Mouse (Mus musculus) ovary, postnatal 36 days (tissue): ENCODE data around the gene Car12.

Source experiments
- DNase-seq: peaks from one replicate; pipeline ENCODE4 v3.0.0; 2022; ENCODE audit warnings: low spot score, mixed read lengths

The Car12 gene

DNA sequence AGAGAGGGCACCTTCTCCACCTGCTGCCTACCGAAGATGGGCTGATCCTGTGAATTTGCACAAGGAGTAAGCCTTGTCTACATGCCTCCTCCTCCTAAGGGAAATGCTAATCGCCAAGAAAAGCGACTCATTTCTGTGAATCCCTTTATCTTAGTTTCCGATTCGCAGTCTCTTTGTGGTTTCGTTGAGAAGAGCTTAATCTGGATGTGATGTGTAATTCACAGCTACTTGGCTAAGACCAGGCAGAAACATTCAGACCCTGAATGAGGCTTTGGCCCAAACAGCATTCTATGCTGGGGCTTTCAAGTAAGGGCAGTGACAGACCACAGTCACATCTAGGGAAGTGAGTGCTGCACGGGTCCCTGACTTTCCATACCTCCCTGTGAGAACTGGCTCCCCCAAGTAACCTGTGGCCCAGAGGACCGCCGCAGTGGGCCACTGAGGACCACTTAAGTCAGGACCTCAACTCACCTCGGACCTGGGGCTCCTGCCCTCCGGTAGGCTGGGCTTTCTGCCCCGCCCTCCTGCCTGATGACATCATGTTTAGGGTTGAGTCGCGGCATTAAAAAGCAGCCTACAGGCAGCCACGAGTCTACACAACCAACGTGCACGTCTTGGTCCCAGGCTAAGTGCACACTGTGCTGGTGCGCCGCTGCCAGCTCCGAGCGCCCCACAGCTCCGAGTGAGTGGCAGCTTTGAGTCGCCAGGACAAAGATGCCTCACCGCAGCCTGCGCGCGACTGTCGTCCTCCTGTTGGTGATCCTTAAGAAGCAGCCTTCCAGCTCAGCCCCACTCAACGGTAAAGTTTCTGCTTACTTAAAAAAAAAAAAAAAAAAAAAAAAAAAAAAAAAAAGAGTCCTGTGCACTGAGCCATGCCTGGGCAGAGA, at the start of gene Car12:
Gene Car12 (plus strand): TSS at position 552 of the 887 bp plus-strand sequence.
- peak; percentile 20 for DNase-seq

- no peak for DNase-seq
Measured at GRCm38 (mm10) chr9:66663764-66664163, 49.7 kb upstream of the Car12 start.

DNA sequence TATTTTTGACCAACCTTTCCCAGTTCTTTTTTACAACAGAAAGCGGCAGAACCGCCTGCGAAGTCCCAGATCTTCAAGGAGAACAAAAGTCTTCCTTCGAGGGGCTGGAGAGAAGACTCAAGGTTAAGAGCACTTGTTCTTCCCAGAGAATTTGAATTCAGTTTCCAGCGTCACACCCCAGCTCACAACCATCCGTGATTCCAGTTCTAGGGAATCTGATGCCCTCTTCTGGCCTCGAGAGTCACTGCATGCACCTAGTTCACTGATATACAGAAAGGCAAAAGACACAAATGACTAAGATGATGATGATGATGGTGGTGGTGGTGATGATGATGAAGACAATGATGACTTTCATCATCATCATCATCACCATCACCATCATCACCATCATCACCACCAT, 48.9 kb upstream of the Car12 start:
- no peak for DNase-seq

DNA sequence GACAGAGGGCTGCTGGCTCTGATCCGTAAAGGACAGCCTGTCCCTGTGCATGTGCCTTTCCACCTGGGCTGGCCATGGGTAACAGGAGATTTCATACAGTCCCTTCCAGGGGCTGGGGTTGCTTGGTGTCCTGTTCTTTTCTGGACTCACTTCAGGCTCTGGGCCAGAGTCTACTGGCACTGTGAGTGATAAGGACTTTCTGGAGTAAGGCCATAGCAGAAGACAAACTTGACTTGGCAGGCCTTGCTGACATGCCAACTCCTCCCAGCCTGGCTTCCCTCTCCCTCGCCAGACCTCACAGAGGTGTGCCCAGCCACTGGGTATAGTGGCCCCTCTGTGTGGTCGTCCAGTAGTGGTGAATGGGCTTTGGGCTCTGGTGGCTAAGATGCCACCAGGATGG, 47.3 kb upstream of the Car12 start:
- peak; percentile 43 for DNase-seq

GRCm38 (mm10) chr9:66667046-66667445, 46.4 kb upstream of the Car12 start:
- DNase-seq, result no peak

DNA sequence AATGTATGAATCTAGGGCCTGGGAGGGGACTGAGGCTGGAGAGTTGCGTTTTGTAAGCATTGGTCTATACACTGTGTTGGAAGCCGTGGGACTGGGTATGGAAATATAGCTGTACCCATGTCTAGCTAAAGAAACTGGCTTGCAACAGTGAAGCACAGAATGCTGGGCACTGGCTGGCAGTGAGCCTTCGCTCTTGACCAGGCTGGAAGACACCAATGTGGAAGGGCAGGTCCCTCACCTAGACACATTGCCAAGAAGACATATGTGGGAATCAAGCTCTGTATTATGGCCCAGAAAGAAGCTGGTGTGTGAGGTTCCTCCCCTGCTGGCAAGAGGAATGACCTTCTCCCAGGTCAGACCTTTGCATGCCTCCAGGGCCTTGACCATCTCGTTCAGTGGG, 45.6 kb upstream of the Car12 start:
- DNase-seq, result no peak

DNA sequence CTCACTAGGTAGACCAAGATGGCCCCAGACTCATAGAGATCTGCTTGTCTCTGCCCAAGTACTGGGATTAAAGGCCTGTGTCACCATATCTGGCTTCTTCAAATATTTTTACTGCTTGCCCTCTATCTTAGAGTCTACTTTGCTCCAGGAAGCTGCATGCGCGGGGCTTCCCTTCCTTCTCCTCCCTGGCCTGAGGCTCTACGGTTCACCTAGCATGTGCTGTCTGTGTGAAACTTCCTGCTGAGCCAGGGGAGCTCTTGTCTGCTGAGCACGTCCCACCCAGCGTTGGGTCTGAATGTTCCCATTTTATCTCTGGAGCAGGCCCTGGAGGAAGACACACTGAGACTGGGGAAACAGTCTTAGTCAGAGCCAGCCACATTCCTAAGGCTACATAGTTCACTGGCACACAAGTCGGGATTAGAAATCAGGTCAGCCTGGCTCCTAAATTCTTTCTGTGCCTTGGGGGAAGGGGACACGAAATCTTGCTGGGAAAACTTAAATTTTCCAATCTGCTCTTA, 43.9 kb upstream of the Car12 start:
- DNase-seq, result no peak

- DNase-seq, result no peak
Measured at GRCm38 (mm10) chr9:66673771-66674170, 39.7 kb upstream of the Car12 start.

- no peak for DNase-seq
Measured at GRCm38 (mm10) chr9:66675566-66675965, 37.9 kb upstream of the Car12 start.

GRCm38 (mm10) chr9:66680102-66680501, 33.4 kb upstream of the Car12 start:
- no peak for DNase-seq

DNA sequence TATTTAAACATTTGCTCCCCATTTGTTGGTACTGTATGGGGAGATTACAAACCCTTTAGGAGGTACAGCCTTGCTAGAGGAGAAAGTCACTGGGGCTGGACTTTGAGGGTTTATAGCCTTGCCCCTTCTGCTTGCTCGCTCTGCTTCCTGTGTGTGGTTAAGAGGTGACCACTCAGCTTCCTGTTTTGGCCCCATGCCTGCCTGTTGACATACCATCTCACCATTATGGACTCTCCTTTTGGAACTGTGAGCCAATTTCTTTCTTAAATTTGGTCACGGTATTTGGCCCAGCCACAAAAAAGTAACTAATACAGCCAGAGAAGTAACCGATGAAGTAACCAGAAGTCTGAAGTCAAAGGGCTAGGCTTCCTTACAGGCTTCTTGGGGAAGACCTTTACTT, 30.7 kb upstream of the Car12 start:
- no peak for DNase-seq

DNA sequence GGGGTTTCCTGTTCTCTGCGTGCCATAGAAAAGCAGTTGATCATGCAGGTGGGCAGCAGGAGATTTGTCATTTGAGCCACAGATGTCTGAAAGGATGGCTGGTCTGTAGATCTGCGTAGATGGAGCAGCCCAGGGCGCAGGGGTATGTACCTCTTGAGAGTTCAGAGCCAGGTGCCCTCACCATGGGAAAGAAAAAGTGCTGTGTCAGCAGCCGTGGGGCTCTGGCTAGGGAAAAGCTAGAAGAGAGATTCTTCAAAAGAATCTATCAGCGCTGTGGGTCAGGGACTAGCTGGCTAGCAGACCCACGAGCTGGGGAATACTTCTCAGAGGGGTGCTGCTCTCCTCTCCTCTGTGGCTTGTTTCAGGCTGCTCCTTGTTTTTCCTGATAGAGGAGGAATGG, 27.8 kb upstream of the Car12 start:
- DNase-seq, result no peak

DNA sequence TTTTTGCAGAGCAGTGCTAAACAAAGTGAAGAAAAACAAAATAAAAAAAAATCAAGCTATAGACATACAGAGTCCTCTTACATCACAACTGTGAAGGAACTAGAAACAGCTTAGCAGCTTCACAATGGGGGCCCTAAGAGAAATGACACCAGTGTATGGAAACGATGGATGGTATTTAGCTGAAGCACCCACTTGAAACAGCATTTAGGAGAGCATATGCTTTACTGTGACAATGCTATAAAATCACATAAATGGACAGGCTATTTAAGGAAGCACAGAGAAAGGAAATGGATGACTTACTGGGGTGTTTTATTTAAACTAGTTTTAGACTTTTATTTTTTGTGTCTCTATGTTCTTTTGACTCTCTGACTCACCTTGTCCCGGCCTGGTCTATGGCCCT, 25.8 kb upstream of the Car12 start:
- no peak for DNase-seq

GRCm38 (mm10) chr9:66691683-66692305, 21.7 kb upstream of the Car12 start:
- DNase-seq, result no peak

DNA sequence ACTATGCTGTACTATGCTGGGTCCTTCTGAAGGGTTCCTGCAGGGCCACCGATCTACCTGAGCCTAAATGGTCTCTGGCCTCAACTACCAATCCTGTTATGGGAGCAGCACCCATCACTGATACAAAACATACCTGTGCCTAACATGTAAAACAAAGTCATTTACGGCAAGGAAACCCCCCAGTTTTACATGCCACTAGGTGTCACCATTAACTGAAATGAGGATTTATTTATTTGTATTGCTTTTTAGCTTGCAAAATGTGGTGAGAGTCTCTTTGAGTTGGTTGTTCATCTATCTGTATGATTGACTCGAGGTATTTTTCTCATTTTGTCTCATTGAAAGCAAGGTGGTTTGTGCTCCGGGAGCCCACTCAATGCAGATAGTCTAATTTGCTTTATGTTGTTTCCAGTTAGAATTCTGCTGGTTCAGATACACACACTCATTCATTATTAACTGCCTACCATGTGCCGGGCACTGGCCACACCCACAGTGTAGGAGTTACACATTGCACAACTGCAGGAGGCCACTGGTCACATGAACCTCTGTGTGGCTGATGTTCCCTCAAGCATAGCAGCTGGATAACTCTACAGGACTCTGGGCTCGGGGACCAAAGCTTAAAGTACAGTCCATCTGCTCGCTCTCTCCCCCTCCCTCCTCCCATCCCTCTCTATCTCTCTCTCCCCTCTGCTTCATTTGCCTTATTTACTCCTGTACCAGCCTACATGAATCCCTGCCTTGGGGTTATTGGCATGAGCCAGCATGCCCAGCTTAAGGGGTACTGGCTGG, 15.9 kb upstream of the Car12 start:
- no peak for DNase-seq

- DNase-seq, result no peak
Measured at GRCm38 (mm10) chr9:66699748-66700147, 13.7 kb upstream of the Car12 start.

GRCm38 (mm10) chr9:66703002-66703401, 10.5 kb upstream of the Car12 start:
- DNase-seq, result no peak

- DNase-seq, result no peak
Measured at GRCm38 (mm10) chr9:66705354-66705753, 8.1 kb upstream of the Car12 start.

DNA sequence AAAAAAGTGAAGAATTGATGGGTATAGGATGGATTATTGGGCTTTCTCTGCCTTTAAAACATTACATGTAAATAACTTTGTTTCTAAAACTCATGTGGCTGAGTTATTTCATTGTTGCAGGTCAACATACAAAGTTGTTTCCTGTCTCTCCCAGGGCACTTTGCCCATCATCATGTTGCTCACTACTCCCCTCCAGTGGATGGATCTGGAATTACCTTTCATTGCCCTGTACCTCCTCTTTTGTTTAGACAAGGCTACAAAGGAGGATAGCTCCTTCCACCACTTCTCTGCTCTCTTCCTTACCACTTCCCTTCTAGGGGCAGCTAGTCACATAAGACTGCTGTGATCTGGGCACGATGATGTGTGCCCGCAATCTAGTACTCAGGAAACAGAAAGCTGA, 7.7 kb upstream of the Car12 start:
- DNase-seq, result peak; percentile 55

- no peak for DNase-seq
Measured at GRCm38 (mm10) chr9:66708054-66708772, 5.3 kb upstream of the Car12 start.

DNA sequence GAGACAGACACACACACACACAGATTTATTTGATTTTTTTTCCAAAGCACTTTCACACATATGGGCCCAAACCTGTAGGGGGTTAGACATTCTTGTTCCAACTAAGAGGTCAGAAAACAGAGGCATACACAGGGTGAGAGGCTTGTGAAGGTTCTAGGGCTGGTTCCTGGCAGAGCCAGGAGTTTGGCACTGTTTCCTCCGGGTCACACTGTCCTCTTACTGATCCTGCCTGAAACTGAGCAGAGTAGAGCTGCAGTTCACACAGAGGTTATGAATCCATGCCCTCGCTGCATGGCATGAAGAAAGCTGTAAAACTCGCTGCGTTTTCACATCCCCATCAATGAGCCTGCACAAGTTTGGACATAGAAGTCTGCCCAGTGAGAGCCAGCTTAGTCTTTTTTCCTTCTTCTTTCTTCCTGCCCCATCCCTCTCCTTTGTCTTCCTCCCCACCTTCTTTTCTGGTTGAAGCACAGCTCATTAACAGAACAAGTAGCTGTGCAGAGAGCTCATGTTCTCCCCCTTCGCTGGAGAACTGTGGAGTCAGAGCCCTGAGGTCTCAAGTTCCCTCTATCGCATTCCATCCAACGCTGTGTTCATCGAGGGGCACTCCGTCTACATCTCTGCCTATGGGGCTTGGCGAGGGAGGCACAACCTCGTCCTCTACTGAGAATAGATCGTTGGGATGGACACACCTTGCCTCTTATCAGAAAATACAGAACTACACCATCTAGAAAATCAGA, 4.5 kb upstream of the Car12 start:
- peak; percentile 46 for DNase-seq
